In genomic region chr9:119706700-119707099, GRCm38 (mm10) we compare ENCODE assay signal across 9 mouse cellular contexts. TPM values are rescaled to one million over a fixed set of nuclear protein-coding genes. Genes with fewer than 3 reads are reported as not detected.
A peak's percentile ranks its signal among the peaks of the same experiment; 100 is the strongest.
DNase-seq lines count a peak whose midpoint lies in the region; ATAC-seq and TF ChIP-seq lines count a peak whose summit lies in the region.
"Had no signal": no experiment of that assay in that cellular context is flagged by ENCODE, and none has a peak within 500 bp of the region (broad histone marks: within the 10 kb centered on the region; RNA-seq: fewer than 3 reads in every experiment).

No protein-coding gene starts in this region.

- peak; percentile 50; the same call in 1 of the 2 replicates for ATAC-seq in embryonic facial prominence, embryonic 14.5 days (ENCODE audit: low read depth)

- H3K27ac ChIP-seq in embryonic facial prominence, embryonic 14.5 days (replicated peaks; ENCODE audit: low read depth, low read length) = no peak overlapping the region
- H3K27ac ChIP-seq in kidney, adult 2 months (ENCODE audit: insufficient read depth, low read depth, low read length) = no peak overlapping the region

- no peaks in the 10 kb centered on the region for H3K27me3 ChIP-seq in embryonic facial prominence, embryonic 14.5 days (replicated peaks; ENCODE audit: control insufficient read depth, insufficient read depth, low read length)
- no peaks in the 10 kb centered on the region for H3K27me3 ChIP-seq in kidney, adult 2 months (replicated peaks; ENCODE audit: control insufficient read depth, insufficient read depth, low read length)

- no peak overlapping the region for H3K9ac ChIP-seq in embryonic facial prominence, embryonic 14.5 days (ENCODE audit: low read depth, low read length)

- H3K4me1 ChIP-seq in embryonic facial prominence, embryonic 14.5 days (ENCODE audit: control insufficient read depth, insufficient read depth, low read length) = no peaks in the 10 kb centered on the region
- no peaks in the 10 kb centered on the region for H3K4me1 ChIP-seq in kidney, adult 2 months (ENCODE audit: control insufficient read depth, insufficient read depth, low read length)

- DNase-seq in heart, adult 11 months = peak; percentile 76
- DNase-seq in heart, postnatal 25 days (ENCODE audit: low spot score) = no peak
- DNase-seq in NIH3T3 (ENCODE audit: low read depth) = peak; percentile 81
- peak; percentile 91 for DNase-seq in embryonic facial prominence, embryonic 14.5 days (ENCODE audit: low spot score)
- DNase-seq in kidney, adult 2 months = peak; percentile 38
- DNase-seq in lung, postnatal 36 days = peak; percentile 58
- DNase-seq in urinary bladder, postnatal 4 days (ENCODE audit: low spot score in 2 of 2) = peak; percentile 62 to 80
- DNase-seq in MN1 (ENCODE audit: low spot score) = no peak

- WGBS in embryonic facial prominence, embryonic 14.5 days = 9% methylated on average over 6 of the region's 6 CpGs
- WGBS in kidney, adult 2 months = 11% methylated on average over 6 of the region's 6 CpGs

- H3K9me3 ChIP-seq in embryonic facial prominence, embryonic 14.5 days (ENCODE audit: control insufficient read depth, low read length) = no peaks in the 10 kb centered on the region

- no peaks in the 10 kb centered on the region for H3K36me3 ChIP-seq in embryonic facial prominence, embryonic 14.5 days (ENCODE audit: control insufficient read depth, insufficient read depth, low read length)
- H3K36me3 ChIP-seq in kidney, adult 2 months (ENCODE audit: control insufficient read depth, insufficient read depth, low read length) = no peaks in the 10 kb centered on the region

- no peak overlapping the region for H3K4me2 ChIP-seq in embryonic facial prominence, embryonic 14.5 days (ENCODE audit: low read depth, low read length)

- no peak for TF ChIP-seq CTCF in kidney, adult 2 months (conservative IDR thresholded peaks at IDR 0.05; ENCODE audit: insufficient read depth, insufficient read length, low read depth, low read length)

- intact Hi-C loops in heart, postnatal 25 days (cut with DNase I) = no loop called here

- no peak overlapping the region for H3K4me3 ChIP-seq in embryonic facial prominence, embryonic 14.5 days (ENCODE audit: low read depth, low read length)
- no peak overlapping the region for H3K4me3 ChIP-seq in kidney, adult 2 months (ENCODE audit: insufficient read depth, low read depth, low read length)

- no peak for TF ChIP-seq POLR2A in kidney, adult 2 months (IDR thresholded peaks at IDR 0.05; ENCODE audit: low read depth, low read length)

RNA-seq across cellular contexts. Expression of gene Scn10a, which starts 12.4 kb away (rescaled TPM):
- under 1 TPM; 0.36 to 0.45 TPM for total RNA-seq in heart, postnatal 25 days (2021)
- 1.8 and 2.5 TPM in 2 replicates for polyA plus RNA-seq in embryonic facial prominence, embryonic 14.5 days (2014; fragmentation: Nextera tagmentation; extraction: Ambion mirVana)
- polyA plus RNA-seq in kidney, adult 2 months (2012; rRNA removed) = not detected in 2 replicates
- polyA plus RNA-seq: large intestine, adult 2 months had no signal

Comparison
In these comparisons a context has a peak if more than half of its experiments do, and no peak if none do; other contexts are left out.
1. DNase-seq: peak in heart, adult 11 months (single experiment), NIH3T3 (single experiment), embryonic facial prominence, embryonic 14.5 days (single experiment), kidney, adult 2 months (single experiment), lung, postnatal 36 days (single experiment) and urinary bladder, postnatal 4 days (2 of 2); none in heart, postnatal 25 days (single experiment) and MN1 (single experiment).